Comparison of ENCODE assay signal across 16 mouse cellular contexts in the genomic region with DNA sequence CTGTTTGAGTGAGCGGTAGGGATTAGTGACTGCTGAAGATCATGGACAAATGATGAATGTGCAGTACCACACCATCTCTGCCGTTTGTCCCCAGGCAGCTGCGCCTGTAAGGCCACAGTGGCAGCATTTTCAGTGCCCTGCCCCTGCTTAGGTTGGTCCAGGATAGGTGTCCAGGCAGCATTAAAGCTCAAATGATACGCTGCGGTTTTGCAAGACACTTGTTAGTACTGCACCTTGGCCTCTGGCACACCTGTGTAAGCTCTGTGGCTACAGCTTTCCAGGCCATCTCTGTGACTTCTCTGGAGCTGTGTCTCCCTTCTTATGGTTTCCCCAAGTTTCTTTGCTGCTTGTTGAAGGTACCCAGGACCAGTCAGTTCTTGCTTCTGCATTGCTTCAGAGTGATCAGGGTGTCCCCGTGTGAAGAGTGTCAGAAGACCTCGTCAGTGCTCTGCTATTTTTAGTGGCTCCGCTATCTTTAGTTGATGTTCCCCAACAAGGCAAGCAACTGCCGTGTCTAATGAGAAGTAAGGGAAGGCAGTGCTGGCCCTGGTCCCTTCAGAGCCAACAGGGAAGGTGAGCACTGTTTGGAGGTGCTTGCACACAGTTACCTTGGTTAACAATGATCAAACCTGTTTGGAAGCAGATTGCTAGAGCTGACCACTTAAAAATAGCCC. TPM values are rescaled to one million over a fixed set of nuclear protein-coding genes. Genes with fewer than 3 reads are reported as not detected.
A peak's percentile ranks its signal among the peaks of the same experiment; 100 is the strongest.
DNase-seq lines count a peak whose midpoint lies in the region; ATAC-seq and TF ChIP-seq lines count a peak whose summit lies in the region.
"Had no signal": no experiment of that assay in that cellular context is flagged by ENCODE, and none has a peak within 500 bp of the region (broad histone marks: within the 10 kb centered on the region; RNA-seq: fewer than 3 reads in every experiment).

No protein-coding gene starts in this region.

- H3K4me3 ChIP-seq in lung, postnatal 0 days (ENCODE audit: low read depth, low read length): no peak overlapping the region
- H3K4me3 ChIP-seq: hindbrain, embryonic 12.5 days; liver, embryonic 13.5 days had no signal

- H3K4me1 ChIP-seq in lung, postnatal 0 days (ENCODE audit: insufficient read depth, low read depth, low read length): peaks cover 40% of the 10 kb centered on the region

- intact Hi-C loops in heart, postnatal 10 days (cut with DNase I): no loop called here

- no peak overlapping the region for H3K4me2 ChIP-seq in lung, postnatal 0 days (replicated peaks; ENCODE audit: low read depth, low read length)
- H3K4me2 ChIP-seq: hindbrain, embryonic 12.5 days; liver, embryonic 13.5 days had no signal

- H3K9me3 ChIP-seq in lung, postnatal 0 days (ENCODE audit: low read length): no peaks in the 10 kb centered on the region
- H3K9me3 ChIP-seq: hindbrain, embryonic 12.5 days; liver, embryonic 13.5 days had no signal

- DNase-seq in heart, adult 11 months: peak; percentile 96
- DNase-seq in heart, adult 8-10 months (ENCODE audit: low spot score): no peak
- no peak for DNase-seq in lung, postnatal 0 days (ENCODE audit: low spot score)
- no peak for DNase-seq in lung, postnatal 36 days
- peak; percentile 38 to 57 for DNase-seq in heart, postnatal 10 days
- no peak for DNase-seq in left cerebral cortex, adult 18-20 months (ENCODE audit: low spot score in 2 of 2)
- no peak for DNase-seq in adrenal gland, postnatal 4 days (ENCODE audit: low spot score in 2 of 2)
- DNase-seq in cerebellum, adult 11 months: no peak
- DNase-seq: adrenal gland, postnatal 10 days; cerebellum, adult 8-10 months; gastrocnemius, postnatal 25 days; kidney, adult 18-20 months; kidney, postnatal 14 days; liver, embryonic 13.5 days; right cerebral cortex, adult 18-20 months had no signal

- peak overlapping the region; percentile 57 for H3K27ac ChIP-seq in lung, postnatal 0 days (ENCODE audit: low read length)
- H3K27ac ChIP-seq: hindbrain, embryonic 12.5 days; liver, embryonic 13.5 days had no signal

- no peaks in the 10 kb centered on the region for H3K36me3 ChIP-seq in lung, postnatal 0 days (ENCODE audit: insufficient read depth, low read length)
- H3K36me3 ChIP-seq: hindbrain, embryonic 12.5 days; liver, embryonic 13.5 days had no signal

- no peaks in the 10 kb centered on the region for H3K27me3 ChIP-seq in lung, postnatal 0 days (replicated peaks; ENCODE audit: insufficient read depth, low read length)
- H3K27me3 ChIP-seq: hindbrain, embryonic 12.5 days had no signal

- no peak for TF ChIP-seq EP300 in lung, postnatal 0 days (IDR thresholded peaks at IDR 0.05)

- no peak overlapping the region for H3K9ac ChIP-seq in lung, postnatal 0 days (replicated peaks; ENCODE audit: low read depth)
- H3K9ac ChIP-seq: hindbrain, embryonic 12.5 days; liver, embryonic 13.5 days had no signal

- WGBS in lung, postnatal 0 days: 48% methylated on average over 9 of the region's 9 CpGs

- ATAC-seq in lung, postnatal 0 days: no peak

- TF ChIP-seq CTCF in lung, postnatal 0 days (IDR thresholded peaks at IDR 0.05): no peak

RNA-seq across cellular contexts. Expression of gene Atp11a, which starts 18.6 kb away (rescaled TPM):
- total RNA-seq in heart, adult 8-10 months (2022): 10 to 100 TPM; 85.6 to 89.6 (median 87.8) TPM
- polyA plus RNA-seq in lung, postnatal 0 days (2015; fragmentation: Nextera tagmentation; extraction: Ambion mirVana): 45.4 and 50.6 TPM in 2 replicates
- 10 to 100 TPM; 87.1 to 88.6 TPM for total RNA-seq in heart, postnatal 10 days (2021)
- total RNA-seq in left cerebral cortex, adult 18-20 months (2021): 10 to 100 TPM; 47.7 to 55.2 TPM
- total RNA-seq in adrenal gland, postnatal 4 days (2021): 10 to 100 TPM; 79.4 to 92.9 TPM

Comparison
In these comparisons a context has a peak if more than half of its experiments do, and no peak if none do; other contexts are left out.
1. DNase-seq: peak in heart, adult 11 months (single experiment) and heart, postnatal 10 days (2 of 2); none in heart, adult 8-10 months (single experiment), lung, postnatal 0 days (single experiment), lung, postnatal 36 days (single experiment), left cerebral cortex, adult 18-20 months (0 of 2), adrenal gland, postnatal 4 days (0 of 2) and cerebellum, adult 11 months (single experiment).